Mouse (Mus musculus) liver, embryonic 14 days (tissue): Measurements from ENCODE around the gene Gm28171. TPM values are rescaled to one million over a fixed set of nuclear protein-coding genes. Genes with fewer than 3 reads are reported as not detected.

Source experiments
- polyA plus RNA-seq: library from polyadenylated mRNA; depleted of rRNA; stranded (reverse); fragments of >200 nt; gene quantifications from 2 replicates; pipeline ENCODE4 v1.2.3, GENCODE M21; 2012; rRNA removed

The Gm28171 gene
- polyA plus RNA-seq, result not detected in 2 replicates

DNA sequence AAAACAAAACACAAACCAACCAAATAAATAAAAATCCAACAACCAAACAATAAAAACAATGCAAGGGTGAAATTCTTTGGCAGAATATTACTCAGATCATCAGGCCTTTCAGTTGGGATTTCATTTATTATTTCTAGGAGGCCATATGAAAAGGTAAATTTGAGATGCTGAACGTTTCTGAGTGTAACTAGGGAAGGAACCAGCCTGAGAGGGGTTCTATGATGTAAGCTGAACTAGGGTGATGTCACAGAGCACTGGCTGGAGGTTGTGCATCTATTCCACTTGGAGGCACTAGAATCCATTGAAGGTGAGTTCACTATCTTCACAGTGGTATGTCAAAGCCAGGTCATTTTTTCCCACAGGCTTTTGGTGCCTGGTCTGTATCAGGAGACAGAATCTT lies at the start of gene Gm28171:
TSS of gene Gm28171 (plus strand) at position 301 of the 400 bp plus-strand sequence.

Other genes starting within 250 kb of the Gm28171 start
- not detected in 2 replicates for gene Gm21854, start 136.4 kb upstream of the Gm28171 start, polyA plus RNA-seq
- gene Gm20914, start 67.4 kb upstream of the Gm28171 start, polyA plus RNA-seq, result not detected in 2 replicates
- not detected in 2 replicates for gene Gm21778, start 149.1 kb downstream of the Gm28171 start, polyA plus RNA-seq